In the genomic region with DNA sequence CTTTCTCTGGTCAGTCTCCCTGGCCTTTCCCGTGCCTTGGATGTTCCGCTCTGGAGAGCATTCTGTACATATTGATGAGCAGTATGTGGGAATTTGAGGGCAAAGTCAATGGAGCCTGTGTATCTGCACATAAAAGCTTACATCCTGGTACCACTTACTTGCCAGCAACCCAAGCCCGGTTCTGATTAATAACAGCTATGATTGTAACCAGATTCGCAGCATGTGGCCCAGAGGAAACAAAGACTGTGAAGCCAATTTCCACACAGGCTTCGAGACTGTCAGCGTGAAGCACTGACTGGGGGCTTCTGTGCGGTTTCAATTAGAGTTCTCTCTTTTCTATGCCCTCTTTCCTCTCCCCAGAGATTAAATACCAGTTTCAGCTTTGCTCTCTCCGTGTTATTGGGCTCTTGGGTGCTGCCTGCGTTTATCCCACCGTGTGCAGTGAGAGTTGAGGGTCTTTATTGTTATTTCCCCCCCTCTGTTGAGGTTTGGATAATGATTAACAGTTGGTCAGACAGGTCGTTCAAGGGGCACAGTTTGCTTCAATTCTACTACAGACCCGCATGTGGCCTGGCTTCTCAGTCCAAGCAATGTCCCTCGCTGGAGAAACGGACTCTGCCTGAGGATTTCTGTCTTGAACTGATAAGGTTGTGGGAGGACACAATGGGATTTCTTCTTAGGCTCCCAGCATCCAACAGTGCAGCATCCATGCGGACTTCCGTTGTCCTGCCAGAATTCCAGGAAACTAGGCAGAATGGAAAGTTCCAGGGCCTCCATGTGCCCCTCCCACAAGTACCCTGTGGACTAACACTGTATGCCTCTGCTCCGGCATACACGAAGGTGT, we compare ENCODE assay signal across 9 mouse cellular contexts.
DNase-seq lines count a peak whose midpoint lies in the region; ATAC-seq and TF ChIP-seq lines count a peak whose summit lies in the region.
"Had no signal": no experiment of that assay in that cellular context is flagged by ENCODE, and none has a peak within 500 bp of the region (broad histone marks: within the 10 kb centered on the region; RNA-seq: fewer than 3 reads in every experiment).

No protein-coding gene starts in this region.

- no peak overlapping the region for H3K4me2 ChIP-seq in forebrain, embryonic 14.5 days (ENCODE audit: low read length)
- H3K4me2 ChIP-seq in kidney, postnatal 0 days (ENCODE audit: low read length): peak overlapping the region; percentile 23
- H3K4me2 ChIP-seq in midbrain, embryonic 12.5 days (replicated peaks): no peak overlapping the region
- H3K4me2 ChIP-seq: lung, embryonic 15.5 days had no signal

- no peak overlapping the region for H3K27ac ChIP-seq in forebrain, embryonic 14.5 days (ENCODE audit: low read depth, low read length)
- H3K27ac ChIP-seq in kidney, postnatal 0 days: peak overlapping the region; percentile 67
- H3K27ac ChIP-seq in midbrain, embryonic 12.5 days (replicated peaks): peak overlapping the region; percentile 12; the same call in 1 of the 2 replicates
- H3K27ac ChIP-seq: lung, embryonic 15.5 days had no signal

- no peak overlapping the region for H3K9ac ChIP-seq in forebrain, embryonic 14.5 days (ENCODE audit: low read length)
- H3K9ac ChIP-seq in kidney, postnatal 0 days (ENCODE audit: low read depth, low read length): no peak overlapping the region
- H3K9ac ChIP-seq in midbrain, embryonic 12.5 days (replicated peaks): no peak overlapping the region
- H3K9ac ChIP-seq: lung, embryonic 15.5 days had no signal

- H3K36me3 ChIP-seq in forebrain, embryonic 14.5 days (ENCODE audit: control insufficient read depth, insufficient read depth, low read length): no peaks in the 10 kb centered on the region
- no peaks in the 10 kb centered on the region for H3K36me3 ChIP-seq in kidney, postnatal 0 days (ENCODE audit: insufficient read depth, low read length)
- no peaks in the 10 kb centered on the region for H3K36me3 ChIP-seq in midbrain, embryonic 12.5 days
- H3K36me3 ChIP-seq: lung, embryonic 15.5 days had no signal

- no peak overlapping the region for H3K4me3 ChIP-seq in forebrain, embryonic 14.5 days (ENCODE audit: low read depth, low read length)
- no peak overlapping the region; the same call in 1 of the 2 replicates for H3K4me3 ChIP-seq in kidney, postnatal 0 days (replicated peaks; ENCODE audit: low read depth, low read length)
- H3K4me3 ChIP-seq in midbrain, embryonic 12.5 days: no peak overlapping the region
- H3K4me3 ChIP-seq: lung, embryonic 15.5 days had no signal

- ATAC-seq in forebrain, embryonic 14.5 days: 0 out of 2 replicates have a peak, but pooled peaks have one; percentile 42
- peak; percentile 83 for ATAC-seq in kidney, postnatal 0 days (replicated peaks; ENCODE audit: low FRiP score, low read depth)
- ATAC-seq in midbrain, embryonic 12.5 days (ENCODE audit: low FRiP score, low read depth): no peak
- ATAC-seq in megakaryocyte, adult 5-6 weeks (ENCODE audit: poor library complexity, severe bottlenecking): no peak

- no peaks in the 10 kb centered on the region for H3K4me1 ChIP-seq in forebrain, embryonic 14.5 days (ENCODE audit: control insufficient read depth, insufficient read depth, low read length)
- peaks cover 4% of the 10 kb centered on the region; the same call in 1 of the 2 replicates for H3K4me1 ChIP-seq in kidney, postnatal 0 days (replicated peaks; ENCODE audit: insufficient read depth, low read length)
- peaks cover 6% of the 10 kb centered on the region; the same call in 1 of the 2 replicates for H3K4me1 ChIP-seq in midbrain, embryonic 12.5 days
- H3K4me1 ChIP-seq: lung, embryonic 15.5 days had no signal

- TF ChIP-seq CTCF in brain, embryonic 14.5 days (IDR thresholded peaks at IDR 0.05; ENCODE audit: borderline replicate concordance, extremely low read depth, insufficient read depth, insufficient read length): no peak
- TF ChIP-seq CTCF in kidney, postnatal 0 days (IDR thresholded peaks at IDR 0.05; ENCODE audit: low read depth): no peak

- no peaks in the 10 kb centered on the region for H3K9me3 ChIP-seq in forebrain, embryonic 14.5 days (replicated peaks; ENCODE audit: control insufficient read depth, low read length)
- H3K9me3 ChIP-seq in kidney, postnatal 0 days (replicated peaks; ENCODE audit: low read length): no peaks in the 10 kb centered on the region
- no peaks in the 10 kb centered on the region for H3K9me3 ChIP-seq in midbrain, embryonic 12.5 days
- H3K9me3 ChIP-seq: lung, embryonic 15.5 days had no signal

- no peak for TF ChIP-seq POLR2A in brain, embryonic 14.5 days (IDR thresholded peaks at IDR 0.05; ENCODE audit: borderline replicate concordance, extremely low read depth, insufficient read depth, insufficient read length, poor library complexity, severe bottlenecking)

- no peaks in the 10 kb centered on the region for H3K27me3 ChIP-seq in forebrain, embryonic 14.5 days (replicated peaks; ENCODE audit: control insufficient read depth, insufficient read depth, low read length)
- no peaks in the 10 kb centered on the region for H3K27me3 ChIP-seq in kidney, postnatal 0 days (ENCODE audit: insufficient read depth, low read length)
- H3K27me3 ChIP-seq in midbrain, embryonic 12.5 days: no peaks in the 10 kb centered on the region
- H3K27me3 ChIP-seq: lung, embryonic 15.5 days had no signal

- peak; percentile 36 for DNase-seq in brain, embryonic 14.5 days (ENCODE audit: low read depth)
- DNase-seq in forebrain, embryonic 14.5 days (ENCODE audit: low spot score): peak; percentile 20
- DNase-seq in kidney, postnatal 0 days (ENCODE audit: low spot score): peak; percentile 58
- no peak for DNase-seq in thymus, postnatal 0 days (ENCODE audit: low spot score)
- no peak for DNase-seq in right cerebral cortex, postnatal 4 days
- DNase-seq in urinary bladder, postnatal 10 days (ENCODE audit: low spot score): no peak

- 51% methylated on average over 18 of the region's 18 CpGs for WGBS in forebrain, embryonic 14.5 days
- 33% methylated on average over 18 of the region's 18 CpGs for whole genome bisulfite sequencing in kidney, postnatal 0 days
- 52% methylated on average over 18 of the region's 18 CpGs for WGBS in midbrain, embryonic 12.5 days

Comparison
In these comparisons a context has a peak if more than half of its experiments do, and no peak if none do; other contexts are left out.
1. DNase-seq: peak in brain, embryonic 14.5 days (single experiment), forebrain, embryonic 14.5 days (single experiment) and kidney, postnatal 0 days (single experiment); none in thymus, postnatal 0 days (single experiment), right cerebral cortex, postnatal 4 days (single experiment) and urinary bladder, postnatal 10 days (single experiment).
2. ATAC-seq: peak in forebrain, embryonic 14.5 days (single experiment) and kidney, postnatal 0 days (single experiment); none in midbrain, embryonic 12.5 days (single experiment) and megakaryocyte, adult 5-6 weeks (single experiment).